Mouse (Mus musculus) T-helper 17 cell (primary cell): ENCODE measurements at regions not wholly inside any gene's neighbourhood (a gene's known extent, or its start where the extent isn't known, plus 50 kb on each side); places are given as distances from the start of the nearest gene placed in this dataset.

ENCODE experiments used
- in situ Hi-C, 2 experiments: fragments of 300-600 bp; cut with MboI, MseI; formaldehyde crosslinking; loops; 1 replicate in 1 of 2; 2 replicates in 1 of 2; pipeline ENCODE4 v1.15.1; 2025; ENCODE audit warnings: high pct_unique_total_duplicates in 2 of 2

DNA sequence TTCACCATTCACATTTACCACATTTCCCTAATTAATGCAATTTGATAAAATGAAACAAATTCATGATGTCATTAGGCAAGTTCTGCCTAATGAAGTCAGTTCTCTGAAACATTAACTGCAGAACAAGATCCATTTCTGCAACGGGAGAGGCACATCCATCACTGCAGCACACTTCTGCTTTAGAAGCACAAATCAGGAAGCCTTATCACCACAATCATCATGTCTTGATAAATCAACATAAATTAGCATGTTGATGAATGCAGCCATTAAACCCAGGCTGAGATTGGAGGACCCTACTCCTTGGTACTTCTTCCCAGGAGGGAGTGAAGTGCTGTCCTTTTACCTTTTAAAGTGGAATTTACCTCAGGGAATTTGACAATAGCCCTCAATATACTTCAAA is 1195.4 kb downstream of the Defb40 start:
- in situ Hi-C loops, result no loop called here

DNA sequence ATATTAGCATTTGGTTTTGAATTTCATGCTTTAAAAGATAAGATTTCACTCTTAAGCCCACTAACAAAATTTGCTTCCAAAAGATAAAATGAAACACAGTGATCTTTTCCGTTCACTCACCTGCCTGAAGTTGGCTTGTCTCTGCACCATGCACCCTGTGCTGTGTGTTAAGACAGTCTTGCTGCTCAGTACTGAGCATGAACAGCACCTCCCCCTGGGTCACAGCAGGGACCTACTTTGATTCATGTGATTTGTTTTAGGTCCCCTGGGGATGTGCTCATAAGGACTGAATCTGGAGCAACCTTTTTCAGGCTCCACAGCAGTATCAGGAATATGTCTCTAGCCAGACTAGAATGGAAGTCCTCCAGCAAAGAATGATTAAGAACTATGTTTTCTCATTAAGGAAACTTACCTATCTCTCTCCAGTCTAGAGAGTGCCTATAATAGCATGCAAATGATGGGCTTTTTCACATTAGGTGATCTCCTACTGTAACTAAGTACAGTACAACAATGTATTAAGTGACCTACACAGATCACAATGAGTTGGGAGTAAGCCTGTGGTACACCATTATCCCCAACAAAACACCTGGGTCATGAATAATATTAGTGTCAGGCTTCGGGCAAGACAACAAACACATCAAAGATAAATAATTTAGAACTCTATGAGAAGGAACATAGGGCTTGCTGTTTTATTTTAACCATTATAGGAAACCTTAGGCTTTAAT is 1196.3 kb downstream of the Defb40 start:
- in situ Hi-C loops, result no loop called here

DNA sequence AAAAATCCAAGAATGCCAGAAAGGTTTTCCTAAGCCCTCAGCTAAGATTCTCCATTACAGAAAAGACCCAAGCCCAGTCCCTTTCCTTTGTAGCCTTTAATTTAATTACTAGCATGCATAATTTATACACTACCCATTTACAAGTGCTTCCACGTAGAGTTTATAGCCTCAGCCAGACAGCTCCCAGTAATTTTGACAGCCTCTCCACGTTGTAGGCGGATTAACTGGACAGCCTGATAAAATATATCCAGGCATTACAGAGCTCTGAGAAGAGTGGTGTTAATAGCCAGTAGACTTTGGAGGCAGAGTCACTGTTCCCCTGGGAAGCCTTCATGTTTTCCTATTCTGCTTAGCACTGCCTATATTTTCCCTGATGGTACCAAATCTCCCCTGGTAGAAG is 1202.6 kb downstream of the Defb40 start:
- in situ Hi-C loops, result no loop called here

DNA sequence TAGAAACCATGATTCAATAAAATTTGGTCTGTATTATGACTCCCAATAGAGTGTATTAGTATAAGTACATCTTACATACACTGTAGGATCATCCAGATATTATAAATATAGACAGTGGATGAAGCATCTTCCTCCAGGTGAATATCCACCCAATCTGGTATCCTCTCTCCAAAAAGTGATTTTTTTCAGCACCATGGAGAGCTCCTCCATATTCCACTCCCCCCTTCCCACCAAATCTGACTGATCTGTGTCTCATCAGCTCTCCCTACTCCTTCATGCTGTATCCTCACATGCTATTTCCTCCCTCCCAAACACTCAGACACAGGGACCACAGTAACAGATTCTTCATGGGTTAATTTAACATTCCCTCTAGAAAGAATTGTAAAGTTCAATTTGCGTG is 1204.7 kb downstream of the Defb40 start:
- in situ Hi-C loops, result no loop called here

DNA sequence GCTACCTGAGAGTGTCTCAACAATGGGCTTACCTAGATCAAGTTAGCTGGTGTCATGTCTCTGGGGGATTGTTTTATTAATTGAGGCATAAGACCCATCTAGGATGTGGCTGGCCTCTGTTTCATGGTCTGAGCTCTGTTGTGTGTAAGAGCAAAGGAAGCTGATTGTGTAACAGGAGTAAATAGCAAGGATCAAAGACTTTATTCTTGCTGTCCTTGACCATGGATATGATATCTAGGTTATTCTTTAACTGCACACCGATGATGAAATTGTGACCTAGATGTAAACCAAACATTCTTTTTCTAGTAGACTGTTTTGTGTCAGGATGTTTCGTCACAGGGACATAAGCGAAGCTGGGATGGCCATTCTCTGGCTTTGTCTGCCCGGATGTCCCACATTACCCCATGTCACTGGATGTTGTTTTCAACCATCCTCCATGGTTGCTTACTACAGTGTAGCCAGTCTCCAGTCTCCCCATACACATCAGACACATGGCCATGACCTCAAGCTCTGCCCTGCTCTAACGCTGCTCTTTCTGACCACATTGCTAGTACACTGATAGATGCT is 1210.5 kb downstream of the Defb40 start:
- in situ Hi-C loops, result no loop called here

DNA sequence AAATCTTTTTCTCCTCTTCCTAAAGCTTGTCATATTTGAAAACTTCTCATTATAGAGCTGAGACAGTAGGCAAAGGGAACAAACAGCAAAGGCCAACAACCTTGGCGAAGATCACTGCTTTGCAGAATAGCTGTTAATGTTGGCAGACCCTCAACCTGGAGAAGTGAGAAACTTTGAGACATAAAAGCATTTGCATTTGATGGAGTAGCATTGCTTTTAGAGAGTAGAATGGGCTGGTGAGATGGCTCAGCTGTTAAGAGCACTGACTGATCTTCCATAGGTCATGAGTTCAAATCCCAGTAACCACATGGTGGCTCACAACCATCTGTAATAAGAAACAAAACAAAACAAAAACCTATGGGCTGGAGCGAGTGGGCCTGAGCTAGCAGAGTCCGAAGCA is 1253.4 kb downstream of the Defb40 start:
- in situ Hi-C loops, result no loop called here

DNA sequence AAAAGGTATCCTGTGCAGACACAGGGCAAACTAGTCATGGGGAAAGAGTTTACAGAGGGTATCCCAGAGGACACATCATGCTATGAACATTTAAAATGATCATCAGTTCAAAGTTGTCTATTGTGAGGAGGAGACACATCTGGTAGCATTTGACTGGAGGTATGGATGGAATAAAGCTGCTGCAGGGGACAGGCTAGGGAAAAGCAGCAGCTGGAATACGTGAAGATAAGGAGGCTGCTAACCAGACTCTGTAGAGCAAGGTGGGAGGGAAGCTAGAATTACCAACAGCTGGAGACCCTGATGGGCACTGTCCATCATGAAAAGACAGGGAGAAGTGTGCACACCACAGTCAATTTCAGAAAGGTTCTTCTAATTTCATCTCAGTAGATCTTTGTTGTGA is 1268.9 kb downstream of the Defb40 start:
- in situ Hi-C loops, result no loop called here

DNA sequence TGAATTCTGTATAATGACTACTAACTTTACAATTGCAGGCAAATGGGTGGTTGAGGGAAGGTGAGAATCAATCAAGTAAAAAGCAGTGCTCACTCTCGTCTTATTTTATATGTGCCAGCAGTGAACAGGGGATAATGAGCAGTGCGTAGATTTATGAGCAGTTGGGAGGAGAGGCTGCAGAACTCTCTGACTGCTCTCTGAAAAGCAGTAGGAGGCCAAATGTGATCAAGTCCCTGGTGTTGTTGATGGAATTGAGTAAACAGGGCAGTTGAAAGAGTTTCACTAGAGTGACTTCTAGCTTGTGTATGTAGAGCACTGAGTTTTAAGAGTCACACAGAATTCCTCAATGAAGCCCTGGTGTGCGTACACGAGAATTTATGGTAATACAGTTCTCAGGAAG is 1269.6 kb downstream of the Defb40 start:
- in situ Hi-C loops, result no loop called here

DNA sequence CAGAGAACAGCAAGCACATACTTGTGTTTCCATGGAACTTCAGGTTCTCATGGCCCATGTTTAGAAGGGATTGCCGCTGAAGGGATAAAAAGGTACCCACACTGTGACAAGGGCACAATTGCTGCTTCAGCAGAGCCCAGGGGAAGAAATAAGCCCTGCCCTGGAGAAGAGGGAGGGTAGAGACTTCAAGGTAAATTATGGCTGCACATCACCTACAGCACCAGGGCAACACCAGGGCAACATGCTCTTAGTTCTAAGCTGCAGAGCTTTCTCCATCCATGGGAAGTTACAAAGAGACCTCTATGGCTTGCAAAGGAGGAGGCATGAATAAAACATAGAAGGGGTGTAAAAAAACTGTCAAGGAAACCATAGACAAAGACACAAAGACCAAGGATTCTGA is 1273.8 kb downstream of the Defb40 start:
- in situ Hi-C loops, result no loop called here

DNA sequence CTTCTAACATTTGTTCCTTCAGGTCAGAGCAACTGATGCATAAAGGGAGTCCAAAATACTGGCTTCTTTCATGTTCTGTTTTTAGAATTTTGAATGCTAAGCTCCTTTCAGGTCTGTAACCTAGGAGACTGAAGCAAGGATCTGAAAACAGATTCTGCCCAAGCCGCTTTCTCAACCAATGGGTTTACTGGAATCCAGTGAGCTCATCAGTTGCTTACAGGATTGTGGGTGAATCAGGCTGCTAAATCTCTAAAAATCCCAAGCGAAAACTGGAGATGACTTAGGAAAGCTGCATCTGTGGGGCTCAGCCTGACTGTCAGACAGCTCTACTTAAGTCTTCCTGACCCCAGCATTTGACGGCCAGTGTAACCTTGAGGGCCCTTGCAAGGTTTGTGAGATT is 1277.7 kb downstream of the Defb40 start:
- in situ Hi-C loops, result no loop called here

DNA sequence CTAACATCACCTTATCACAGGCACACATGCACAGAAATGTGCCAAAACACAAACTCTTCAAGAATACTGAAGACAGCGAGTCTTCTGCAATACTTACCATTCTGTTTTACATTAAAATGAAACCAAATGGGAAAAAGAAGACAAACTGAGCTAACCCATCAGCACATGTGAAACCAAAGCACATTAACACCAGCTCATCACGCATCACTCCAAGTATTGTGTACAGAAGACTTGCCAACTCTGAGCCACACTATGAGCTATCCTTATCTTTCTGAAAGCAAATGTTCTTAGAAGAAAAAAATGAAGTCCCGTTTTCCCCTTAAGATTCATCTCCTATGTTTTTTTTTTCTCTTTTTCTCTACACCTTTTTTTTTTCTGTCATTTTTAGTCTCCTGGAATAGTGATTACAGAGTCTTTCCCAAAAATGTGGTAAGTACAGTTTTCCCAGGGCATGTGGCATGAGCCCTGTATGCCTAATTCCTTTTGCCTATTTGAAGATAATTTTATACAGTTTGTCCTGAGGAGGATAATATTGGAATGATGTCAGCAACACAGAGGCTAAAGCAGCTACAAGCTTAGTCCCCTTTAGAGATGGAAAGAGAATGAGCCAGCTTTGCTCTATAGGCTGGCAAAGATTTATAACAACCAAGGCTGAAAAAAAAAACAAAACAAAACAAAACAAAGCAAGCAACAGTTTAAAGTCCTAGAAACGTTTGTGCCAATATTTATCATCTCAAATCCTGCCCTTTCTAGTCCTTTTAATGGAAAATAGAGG is 1287.8 kb downstream of the Defb40 start:
- in situ Hi-C loops, result no loop called here

DNA sequence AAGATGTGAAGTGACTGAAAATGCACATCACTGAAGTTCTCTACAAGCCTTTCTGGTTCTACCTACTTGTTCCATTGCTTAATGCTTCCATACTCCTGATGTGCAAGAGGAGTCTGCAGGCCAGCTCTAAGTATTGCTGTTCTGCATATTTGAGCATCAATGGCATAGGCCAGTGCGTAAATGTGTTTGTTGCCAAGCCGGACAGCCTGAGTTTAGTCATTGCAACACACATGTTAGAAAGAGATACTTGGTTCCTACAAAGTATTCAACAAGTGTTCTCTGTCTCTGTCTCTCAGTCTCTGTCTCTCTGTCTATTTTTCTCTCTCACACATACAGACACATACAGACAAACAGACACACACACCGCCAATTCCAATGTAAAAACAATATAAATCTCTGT is 1288.4 kb downstream of the Defb40 start:
- in situ Hi-C loops, result no loop called here

DNA sequence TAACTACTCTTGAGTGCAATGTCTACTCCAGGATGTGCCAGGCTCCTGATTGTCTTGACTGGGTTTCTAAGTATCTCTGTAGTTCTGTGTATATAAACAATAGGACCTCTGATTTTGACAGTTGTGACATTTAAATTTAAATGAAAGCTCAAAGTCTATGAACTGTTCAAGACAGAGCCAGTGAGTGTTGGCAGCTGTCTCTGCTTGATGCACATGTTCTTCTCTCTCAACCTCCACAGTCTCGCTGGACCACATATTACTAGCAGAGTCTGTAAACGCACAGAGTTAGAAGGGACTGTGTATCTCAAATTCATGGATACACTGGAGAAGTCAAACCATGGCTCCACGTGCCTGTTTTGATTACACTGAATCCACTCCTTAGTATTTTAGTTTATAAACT is 1291.0 kb downstream of the Defb40 start:
- in situ Hi-C loops, result no loop called here

DNA sequence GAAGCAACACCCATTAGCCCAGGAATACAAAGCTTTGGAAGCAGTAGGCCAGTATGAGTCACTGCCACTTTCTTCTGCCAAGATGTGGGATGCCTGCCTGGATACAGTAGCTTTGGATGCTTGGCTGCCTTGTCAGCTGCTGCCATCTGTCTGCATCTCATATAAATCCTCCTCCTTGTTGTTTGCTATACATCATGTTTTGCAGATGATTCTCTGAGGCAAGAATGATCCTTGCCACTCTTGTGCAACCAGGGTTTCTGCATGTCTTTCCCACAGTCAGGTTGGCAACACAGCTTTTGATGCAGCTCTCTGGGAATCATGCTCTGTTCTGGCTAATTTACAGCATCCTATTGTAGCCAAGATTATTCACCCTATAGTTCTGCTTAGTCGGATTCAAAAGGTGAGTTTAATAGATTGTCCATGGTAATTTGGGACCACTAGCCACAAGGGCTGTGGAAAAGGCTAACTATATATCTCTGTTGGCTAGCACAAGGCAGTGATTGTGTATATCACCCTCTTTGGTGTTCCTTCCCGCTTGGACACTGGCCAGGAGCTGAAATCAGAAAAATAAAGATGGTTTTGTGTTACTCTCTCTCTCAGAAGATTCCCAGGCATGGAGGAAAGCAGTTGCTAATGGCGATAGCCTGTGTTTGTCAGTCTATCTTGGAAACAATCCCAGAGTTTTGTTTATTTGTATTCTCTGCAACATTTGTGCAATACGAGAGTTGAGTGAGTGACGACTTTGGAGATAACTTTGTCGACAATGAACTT is 1313.5 kb downstream of the Defb40 start:
- in situ Hi-C loops, result no loop called here

DNA sequence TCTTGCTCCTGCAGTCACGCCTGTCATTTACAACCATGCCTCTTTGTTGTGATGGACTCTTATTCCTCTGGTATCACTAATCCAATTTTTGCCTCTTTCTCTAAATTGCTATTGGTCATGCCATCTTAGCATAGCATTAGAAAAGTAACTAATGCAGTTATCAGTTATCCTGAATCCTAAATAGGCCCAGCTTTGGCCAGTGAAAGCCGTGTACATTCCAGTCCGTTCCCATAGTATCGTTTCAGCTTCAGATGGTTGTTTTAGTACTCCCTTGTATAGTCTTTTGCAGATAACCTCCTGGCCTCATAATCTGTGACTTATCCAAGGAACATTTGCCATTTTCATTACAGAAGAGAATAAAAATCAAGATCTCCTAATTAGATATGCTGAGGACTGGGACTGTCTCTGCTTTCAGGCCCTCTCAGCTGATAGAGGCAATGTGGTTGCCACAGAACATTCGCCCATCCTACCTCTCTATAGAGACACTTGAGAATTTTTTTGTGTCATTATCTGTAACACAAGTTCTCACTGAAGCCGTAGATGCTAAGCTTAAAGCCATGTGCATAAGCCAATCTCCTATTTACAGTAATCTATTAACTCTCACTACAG is 1318.2 kb downstream of the Defb40 start:
- in situ Hi-C loops, result no loop called here

DNA sequence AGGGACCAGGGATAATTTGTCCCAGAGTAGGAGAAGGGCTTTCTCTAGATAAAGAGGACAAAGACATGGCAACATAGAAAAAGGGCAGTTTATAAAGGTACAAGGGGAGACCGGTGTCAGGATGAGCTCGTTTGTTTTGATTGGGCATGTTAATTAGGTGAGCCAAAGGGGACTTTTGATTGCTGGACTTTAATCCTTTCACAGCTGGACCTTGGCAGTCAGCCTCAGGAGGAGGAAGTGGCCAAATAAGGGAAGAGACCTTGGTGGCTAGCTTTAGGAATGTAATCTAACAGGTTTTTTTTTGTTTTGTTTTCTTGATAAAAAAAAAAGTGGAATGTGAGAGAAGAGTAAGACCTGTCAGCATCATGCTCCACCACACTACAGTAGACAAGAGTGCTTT is 1324.3 kb downstream of the Defb40 start:
- in situ Hi-C loops, result no loop called here

DNA sequence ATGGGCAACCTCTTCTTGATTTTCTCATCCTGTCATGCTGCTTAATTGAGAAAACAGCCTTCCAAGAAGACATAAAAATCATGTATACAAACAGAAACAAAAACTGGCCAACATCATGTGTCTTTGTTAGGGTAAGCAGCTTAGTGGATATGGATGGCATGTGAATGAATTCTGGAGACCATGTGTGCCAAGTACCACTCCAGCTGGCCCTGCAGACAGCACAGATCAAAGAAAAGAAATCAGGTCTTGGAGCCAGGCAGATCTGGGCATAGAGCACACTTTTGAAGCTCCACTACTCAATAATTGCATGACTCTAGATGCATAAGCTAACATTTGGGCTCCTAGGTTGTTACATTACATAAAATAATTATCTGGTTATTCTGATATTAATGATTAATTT is 1330.5 kb downstream of the Defb40 start:
- in situ Hi-C loops, result loop anchor here in 1 of 2 experiments (10.0 kb wide), 1 partner anchor 1917 kb away; no protein-coding TSS in a partner anchor

DNA sequence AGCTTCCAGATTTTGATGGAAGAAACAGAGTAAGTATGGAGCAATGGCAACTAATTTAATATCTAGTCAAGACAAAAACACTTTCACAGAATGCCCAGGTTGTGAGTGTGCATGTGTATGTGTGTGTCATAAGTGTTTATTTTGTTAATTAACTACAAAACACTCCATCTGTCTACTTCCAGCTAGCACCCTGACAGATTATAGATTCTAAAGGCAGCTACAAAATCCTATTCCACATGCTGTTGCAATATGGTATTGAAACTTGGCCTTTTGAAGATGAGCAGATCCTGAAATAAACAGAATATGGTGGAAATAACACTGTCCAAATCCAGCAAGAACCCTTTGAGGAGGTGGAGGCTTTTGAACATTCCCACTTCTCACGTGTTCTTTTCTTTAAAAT is 1356.9 kb downstream of the Defb40 start:
- in situ Hi-C loops, result no loop called here

DNA sequence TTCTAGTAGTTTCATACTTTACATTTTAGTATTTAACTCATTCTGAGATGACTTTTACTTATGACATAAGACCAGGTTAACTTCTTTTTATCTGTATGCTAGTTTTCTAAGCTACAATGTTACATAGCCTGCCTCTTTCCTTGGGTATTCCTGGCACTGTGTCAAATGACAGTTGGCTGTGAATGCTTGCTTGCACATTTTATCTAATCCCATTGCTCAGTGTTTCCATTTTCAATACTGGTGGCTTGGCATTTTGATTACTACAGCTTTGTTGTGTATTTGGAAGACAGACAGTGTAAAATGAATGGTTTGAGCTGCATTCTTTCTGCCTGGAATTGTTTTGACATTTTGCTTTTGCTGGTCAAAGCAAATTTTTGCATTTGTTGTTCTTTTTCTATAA is 1359.2 kb downstream of the Defb40 start:
- in situ Hi-C loops, result no loop called here

DNA sequence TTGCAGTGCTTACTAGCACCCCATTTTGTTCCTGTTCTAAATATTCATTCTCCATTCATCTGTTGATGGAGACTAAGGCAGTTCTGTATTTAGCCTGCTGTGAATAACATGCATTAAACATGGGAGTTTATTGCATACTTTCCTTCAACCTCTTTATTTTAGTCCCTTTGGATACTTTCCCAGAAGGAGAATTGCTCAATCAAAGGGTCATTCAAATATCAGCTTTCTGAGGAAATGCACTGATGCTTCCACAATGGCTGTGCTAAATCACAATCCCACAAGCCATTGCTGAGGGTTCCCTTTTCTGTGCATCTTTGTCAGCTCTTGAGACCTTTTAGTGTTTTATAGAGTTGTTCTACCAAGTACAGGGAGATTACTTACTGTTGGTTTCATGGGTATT is 1359.9 kb downstream of the Defb40 start:
- in situ Hi-C loops, result no loop called here

DNA sequence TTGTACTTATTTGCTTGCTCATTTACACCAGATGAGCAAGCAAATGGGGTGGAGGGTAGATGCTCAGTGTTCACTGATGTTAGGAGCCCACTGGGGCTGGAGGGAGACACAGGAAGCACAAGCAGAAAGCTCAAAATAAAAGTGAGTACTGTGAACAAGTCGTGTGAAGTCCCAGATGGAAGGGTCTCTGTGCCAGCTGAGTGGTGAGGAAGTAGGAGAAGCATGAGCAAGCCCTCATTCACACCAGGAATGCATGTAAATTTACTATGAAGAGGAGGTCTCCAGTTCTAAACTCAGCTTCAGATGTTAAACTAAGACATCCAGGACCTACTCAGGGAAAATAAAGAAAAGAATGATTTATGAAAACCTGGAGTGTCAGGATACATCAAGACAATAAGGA is 1375.2 kb downstream of the Defb40 start:
- in situ Hi-C loops, result no loop called here

DNA sequence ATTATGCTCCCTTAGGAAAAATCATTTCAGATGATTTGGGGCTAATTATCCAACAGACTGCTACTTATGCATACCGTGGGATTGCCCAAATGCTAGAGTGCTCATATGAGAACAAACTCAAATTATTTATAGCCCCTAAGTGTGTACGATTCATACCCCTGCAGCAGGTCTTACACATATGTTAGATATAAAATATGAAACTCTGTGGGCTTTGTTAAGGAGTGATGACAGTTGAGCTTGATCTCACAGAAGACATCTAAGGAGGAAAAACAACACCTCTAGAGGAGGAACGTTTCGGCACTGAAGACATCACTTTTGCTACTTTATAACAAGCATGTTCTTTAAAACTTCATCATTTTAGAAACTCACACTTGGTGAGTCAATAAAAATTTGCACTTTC is 1379.3 kb downstream of the Defb40 start:
- in situ Hi-C loops, result no loop called here
